Mouse (Mus musculus): ENCODE results near the gene Sipa1l3.

DNA sequence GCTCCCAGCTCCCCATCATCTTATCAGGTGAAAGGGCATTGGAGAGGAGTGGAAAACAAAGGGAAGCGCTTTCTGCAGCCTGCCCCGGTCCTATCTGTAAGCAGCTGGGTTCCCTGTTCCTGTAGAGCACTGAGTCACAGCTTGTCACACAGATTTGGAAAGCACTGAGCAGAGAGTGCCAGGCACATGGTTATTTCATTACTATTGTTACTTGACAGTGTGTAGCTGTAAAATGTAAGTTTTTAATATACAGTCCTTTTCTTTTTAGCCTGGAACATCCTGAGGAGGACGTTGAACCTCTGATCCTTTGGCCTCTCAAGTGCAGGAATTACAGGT lies 96.6 kb downstream of the Sipa1l3 start:
- TF ChIP-seq POLR2A (IDR thresholded peaks at IDR 0.05; ENCODE audit: borderline replicate concordance, insufficient read depth, low read length) (no peak), CTCF (IDR thresholded peaks at IDR 0.05; ENCODE audit: borderline replicate concordance, insufficient read depth, low read depth, low read length) (no peak)
